Mouse (Mus musculus): ENCODE measurements around the gene Myo1b.

The Myo1b gene

DNA sequence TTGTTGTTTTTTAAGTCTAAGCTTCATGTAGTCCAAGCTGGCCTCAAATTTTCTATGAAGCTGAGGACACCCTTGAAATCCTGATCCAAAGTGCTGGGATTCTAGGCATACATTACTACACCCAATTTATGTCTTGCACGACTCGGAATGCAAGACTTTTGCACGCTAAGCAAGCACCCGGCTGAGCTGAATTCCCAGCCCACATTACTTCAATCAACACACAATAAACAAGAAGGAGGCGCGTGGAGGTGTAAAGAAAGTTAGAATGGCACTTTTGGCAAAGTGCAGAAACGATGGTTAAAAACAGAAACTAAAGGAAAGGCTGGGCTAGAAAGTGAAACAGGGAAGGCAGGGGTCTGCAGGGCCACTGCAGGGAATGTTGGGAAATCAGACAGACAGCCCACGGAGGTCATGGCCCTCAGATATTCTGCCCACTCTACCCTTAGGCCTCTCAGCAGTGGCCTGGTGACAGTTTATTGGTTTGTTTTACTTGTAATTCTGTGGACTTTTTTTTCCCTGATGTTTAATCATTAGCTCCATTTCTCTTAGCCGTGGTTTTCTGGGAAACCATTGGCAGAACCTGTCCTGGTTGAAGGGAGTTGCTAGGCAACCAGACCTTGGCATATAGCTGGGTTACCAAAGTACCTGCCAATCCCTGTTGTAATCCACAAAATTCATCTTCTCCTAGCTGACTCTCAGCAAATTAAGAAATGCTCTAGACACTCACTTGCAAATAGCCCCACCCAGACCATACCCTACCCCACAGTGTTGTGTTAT, 195.8 kb downstream of the Myo1b start:
- no peak for DNase-seq (ENCODE audit: low read depth)

DNA sequence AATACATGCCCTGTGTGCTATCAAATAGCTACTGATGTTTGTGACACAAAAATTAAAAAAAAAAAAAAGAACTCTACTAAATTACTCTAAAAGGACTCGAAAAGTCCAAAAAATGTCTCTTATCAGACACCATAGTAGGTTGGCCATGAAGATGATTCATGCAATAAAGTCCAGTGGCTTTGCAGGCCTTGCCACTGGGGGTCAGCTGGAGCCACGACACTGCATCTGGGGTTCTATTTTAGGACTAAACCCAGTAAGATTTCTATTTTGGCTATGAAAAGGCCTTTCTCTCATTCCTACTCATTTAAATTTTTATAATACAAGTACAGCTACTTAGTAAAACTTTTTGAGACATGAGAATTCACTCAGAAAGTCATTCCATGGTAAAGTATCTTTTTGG, 205.0 kb downstream of the Myo1b start:
- DNase-seq (ENCODE audit: low read depth), result no peak

- no peak for DNase-seq (ENCODE audit: low read depth)
Observed at GRCm38 (mm10) chr1:51706106-51706505, 209.8 kb downstream of the Myo1b start.

DNA sequence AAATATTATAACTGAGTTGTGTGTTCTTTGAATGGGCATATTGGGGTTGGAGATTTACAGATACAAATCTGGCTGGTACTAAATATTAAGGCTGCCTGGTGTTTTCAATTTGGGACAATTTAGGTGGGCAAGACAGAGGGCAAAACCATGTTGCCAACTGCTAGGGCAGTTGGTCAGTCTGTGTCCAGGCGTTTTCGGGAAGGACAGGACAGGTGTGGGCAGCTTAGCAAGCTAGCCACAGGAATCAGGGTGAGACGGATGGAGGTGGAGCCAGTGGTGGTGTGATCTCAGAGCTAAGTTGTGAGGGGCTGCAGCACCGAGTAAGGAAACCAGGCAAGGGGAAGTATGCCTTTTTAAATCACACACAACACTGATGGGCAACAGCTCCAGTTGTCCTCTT, 211.3 kb downstream of the Myo1b start:
- no peak for DNase-seq (ENCODE audit: low read depth)

Measured in 416B (cell line).